Mouse (Mus musculus) lung, postnatal 4 days (tissue): ENCODE measurements around the gene Apol8.
A peak's percentile ranks its signal among the peaks of the same experiment; 100 is the strongest.
"Not testable (repeated sequence)": the region's sequence is repeated elsewhere in the genome, so short reads cannot be mapped to it uniquely, and the experiment has no call there.

ENCODE experiments used
- DNase-seq, 2 experiments: peaks; one replicate each; pipeline ENCODE4 v3.0.0; 2021

The Apol8 gene

DNA sequence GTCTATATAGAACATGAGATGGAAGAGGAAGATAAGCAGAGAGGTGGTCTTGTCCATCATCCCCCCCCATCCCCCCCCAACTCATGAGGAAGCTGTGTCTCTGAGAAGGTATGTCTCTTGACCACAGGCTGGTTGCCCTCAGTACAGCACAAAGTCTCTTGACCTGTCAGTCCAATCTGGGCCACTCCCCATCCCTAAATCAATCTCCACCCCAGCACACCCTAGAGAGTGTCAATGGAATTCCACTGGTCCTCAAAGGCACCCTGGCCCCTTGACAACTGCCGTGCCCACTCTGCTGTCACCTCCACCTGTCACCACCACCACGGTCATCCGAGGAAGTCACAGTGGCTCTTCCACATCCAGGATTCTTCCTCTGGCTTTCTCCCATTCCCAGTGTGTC lies 8.4 kb downstream of the Apol8 start:
- no peak for DNase-seq

DNA sequence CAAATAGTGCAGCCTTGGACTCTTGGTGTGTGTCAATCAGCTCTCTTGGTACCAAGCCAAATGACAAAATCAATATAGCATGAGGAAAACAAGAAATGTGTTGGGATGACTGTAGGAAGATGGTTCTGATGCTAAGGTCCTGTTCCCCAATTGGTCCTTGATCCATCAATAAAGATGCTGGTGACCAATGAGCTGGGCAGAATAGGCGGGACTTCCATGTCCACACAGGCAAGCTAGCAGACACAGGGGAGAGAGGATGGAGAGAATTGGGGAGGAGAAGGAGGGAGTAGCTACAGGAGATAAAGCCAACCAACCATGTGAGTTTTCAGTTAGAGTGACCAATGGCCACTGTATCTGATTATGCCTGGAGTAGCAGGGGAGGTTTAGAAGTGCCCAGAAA lies 10.5 kb downstream of the Apol8 start:
- no peak for DNase-seq

DNA sequence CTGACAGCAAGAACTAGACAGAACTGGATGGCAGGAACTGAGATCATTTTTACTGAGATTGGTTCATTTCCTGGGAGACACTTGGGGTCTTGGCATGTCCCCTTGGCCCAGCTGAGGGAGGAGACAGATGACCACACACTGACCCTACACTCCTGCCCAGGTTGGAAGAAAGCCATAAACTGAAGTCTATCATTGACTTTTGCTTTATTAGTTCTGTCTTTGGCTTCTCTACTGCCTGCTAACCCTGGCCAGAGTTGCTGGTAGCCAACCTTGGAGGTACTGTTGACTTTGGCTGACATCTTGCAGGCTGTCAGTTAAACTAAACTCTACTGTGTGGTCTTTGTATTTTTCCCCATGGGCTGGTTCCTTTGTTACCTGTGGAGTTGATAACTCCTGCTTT lies 11.7 kb downstream of the Apol8 start:
- no peak for DNase-seq

GRCm38 (mm10) chr15:77744632-77745031 lies 12.2 kb downstream of the Apol8 start:
- DNase-seq = no peak

DNA sequence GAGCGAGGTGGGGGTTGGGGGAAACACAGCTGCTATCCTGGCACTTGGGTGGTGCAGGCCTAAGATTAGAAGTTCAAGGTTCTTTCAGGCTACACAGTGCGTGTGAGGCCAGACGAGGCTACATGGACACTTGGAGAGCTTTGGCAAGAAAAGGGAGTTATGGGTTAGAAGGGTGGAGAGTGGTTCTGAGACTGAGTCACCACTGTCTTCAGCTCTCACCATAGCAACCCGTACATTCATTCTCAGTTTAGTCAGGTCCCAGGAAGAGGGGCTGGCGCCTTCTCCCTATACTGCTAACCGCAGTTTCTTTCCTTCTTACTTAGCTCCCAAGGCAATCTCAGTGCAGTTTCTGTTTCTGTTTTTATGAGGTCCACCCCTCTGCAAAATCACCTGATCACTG lies 15.2 kb downstream of the Apol8 start:
- not testable (repeated sequence) for DNase-seq

GRCm38 (mm10) chr15:77740511-77741297 lies 16.1 kb downstream of the Apol8 start:
- DNase-seq = no peak

GRCm38 (mm10) chr15:77733903-77734302 lies 22.9 kb downstream of the Apol8 start:
- not testable (repeated sequence) for DNase-seq

GRCm38 (mm10) chr15:77733380-77733779 lies 23.4 kb downstream of the Apol8 start:
- peak in 1 of 2 experiments; percentile 43 for DNase-seq

DNA sequence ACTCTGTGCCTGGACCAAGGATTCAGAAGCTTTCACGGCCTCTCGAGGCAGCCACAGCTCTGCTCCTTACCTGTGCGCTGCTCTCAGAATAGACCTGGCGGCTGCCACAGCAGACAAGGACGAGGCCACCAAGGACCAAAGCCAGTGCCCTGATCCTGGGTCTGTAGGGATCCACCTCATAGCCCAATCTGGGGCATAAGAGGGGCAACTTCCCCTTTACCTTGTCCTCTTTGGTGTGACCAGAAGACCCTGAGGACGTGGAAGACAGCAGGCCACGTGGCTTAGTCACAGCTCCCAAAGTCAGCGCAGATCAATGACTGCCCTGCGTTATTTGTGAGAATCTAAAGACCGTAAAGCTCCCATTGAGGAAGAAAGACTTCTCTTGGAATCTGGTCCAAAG lies 24.0 kb downstream of the Apol8 start:
- DNase-seq = not testable (repeated sequence)

DNA sequence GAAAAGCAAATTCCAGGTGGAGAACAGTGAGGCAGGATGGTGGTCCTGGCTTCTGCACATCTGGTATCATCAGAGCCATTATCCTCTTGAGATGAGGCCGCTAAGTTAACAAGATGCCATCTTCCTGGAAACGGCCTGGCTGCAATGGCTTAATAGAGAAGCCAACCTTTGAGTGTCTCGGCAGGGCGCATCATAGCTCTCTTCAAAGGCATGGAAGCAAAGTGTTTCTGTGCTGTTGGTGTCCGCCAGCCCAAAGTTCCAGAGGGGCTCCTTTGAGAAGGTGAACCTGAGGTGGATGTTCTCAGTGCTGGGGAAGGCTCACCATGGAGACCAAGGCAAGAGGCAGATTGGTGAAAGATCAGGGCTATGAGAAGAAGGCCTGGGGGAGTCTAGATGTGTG lies 25.2 kb downstream of the Apol8 start:
- no peak for DNase-seq

- DNase-seq = not testable (repeated sequence)
These were observed 28.1 kb downstream of the Apol8 start, which contains the start of gene Apol9b for GRCm38 (mm10) chr15:77728739-77729138. Gene Apol9b, plus strand, starts transcription at chr15:77729039.

- not testable (repeated sequence) for DNase-seq
These were observed 29.1 kb downstream of the Apol8 start for GRCm38 (mm10) chr15:77727745-77728144.

DNA sequence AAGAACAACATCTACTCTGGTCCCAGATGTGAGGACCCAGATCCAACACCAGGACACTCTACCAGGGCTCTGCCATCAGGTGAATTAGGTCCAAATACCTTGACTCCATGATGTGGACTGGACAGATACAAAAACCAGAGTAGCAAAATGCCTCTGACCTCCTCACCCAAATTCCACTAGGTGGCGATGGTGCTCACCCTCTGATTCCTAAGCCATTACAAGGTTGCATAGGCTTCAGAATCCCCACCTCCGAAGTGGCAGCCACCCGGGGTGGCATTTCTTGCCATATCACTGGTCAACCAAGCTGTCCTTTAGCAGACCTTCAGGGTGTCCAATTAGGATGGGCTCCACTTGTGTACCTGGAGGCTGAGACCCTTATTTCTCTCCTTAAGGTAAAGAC lies 29.7 kb downstream of the Apol8 start:
- DNase-seq = not testable (repeated sequence)

- DNase-seq = not testable (repeated sequence)
These were observed 31.3 kb downstream of the Apol8 start for GRCm38 (mm10) chr15:77725393-77726020.

GRCm38 (mm10) chr15:77724208-77724911 lies 32.4 kb downstream of the Apol8 start:
- DNase-seq = not testable (repeated sequence)

DNA sequence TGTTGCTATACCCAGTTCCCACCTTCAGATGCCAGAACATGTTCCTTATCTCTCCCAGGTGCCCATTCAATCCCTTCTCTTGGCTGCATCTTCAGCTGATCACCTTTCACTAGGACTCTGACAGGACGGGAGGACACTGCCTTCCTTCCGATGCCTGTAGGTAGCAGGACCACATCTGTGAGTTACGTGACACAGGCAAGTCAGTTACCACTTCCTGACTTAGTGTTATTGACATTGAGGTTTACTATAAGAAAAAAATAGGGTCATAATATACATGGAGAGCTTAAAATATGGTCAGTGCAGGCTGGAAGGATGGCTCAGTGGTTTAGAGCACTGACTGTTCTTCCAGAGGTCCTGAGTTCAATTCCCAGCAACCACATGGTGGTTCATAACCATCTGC lies 35.3 kb downstream of the Apol8 start:
- DNase-seq = not testable (repeated sequence)

- not testable (repeated sequence) for DNase-seq
These were observed 38.6 kb downstream of the Apol8 start for GRCm38 (mm10) chr15:77718240-77718639.

DNA sequence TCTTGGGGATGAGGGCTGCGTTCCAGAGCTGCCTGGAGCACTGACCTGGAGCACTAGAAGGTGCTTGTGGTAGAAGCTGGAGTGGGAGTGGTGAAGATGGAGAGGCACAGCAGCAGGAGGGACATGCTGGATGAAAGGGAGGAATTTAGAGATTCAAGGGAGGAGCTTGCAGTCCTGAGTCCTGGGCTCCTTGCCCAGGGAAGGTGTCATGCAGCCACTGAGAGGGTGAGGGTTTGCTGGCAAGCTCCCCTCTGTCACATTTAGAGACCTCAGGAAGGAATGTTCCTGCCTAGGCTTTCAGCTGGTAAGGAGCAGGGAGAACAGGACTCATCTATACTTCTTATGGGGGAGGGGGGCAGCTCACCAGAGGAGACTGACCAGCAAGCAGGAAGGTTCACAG lies 47.9 kb downstream of the Apol8 start:
- DNase-seq = not testable (repeated sequence)

- not testable (repeated sequence) for DNase-seq
These were observed 51.5 kb downstream of the Apol8 start for GRCm38 (mm10) chr15:77705306-77705705.

DNA sequence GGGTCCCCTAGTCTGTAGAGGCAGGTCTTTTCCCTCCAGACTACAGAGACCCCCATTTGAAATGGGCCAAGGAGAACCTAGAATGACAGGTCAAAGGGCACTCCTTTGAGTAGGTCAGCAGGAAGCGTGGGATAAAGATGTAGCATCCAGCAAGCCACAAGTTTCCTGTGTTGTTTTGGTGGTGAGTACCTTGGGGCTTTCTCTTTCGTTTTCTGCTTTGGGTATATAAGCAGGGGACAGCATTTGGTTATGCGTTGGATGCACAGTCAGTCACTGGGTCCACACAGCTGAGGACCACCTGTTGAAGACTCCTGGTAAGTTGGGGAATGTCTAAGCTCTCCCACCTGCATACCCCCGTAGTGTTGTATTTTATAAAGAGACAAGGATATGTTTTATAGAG lies 58.1 kb downstream of the Apol8 start, which contains the start of gene Apol7e:
Gene Apol7e (plus strand): TSS at position 202 of the 400 bp plus-strand sequence.
- DNase-seq = not testable (repeated sequence)
